Mouse (Mus musculus) layer of hippocampus, adult 6 months (tissue): ENCODE results near the gene Zp3. TPM values are rescaled to one million over a fixed set of nuclear protein-coding genes. Genes with fewer than 3 reads are reported as not detected.

Source experiments
- long read RNA-seq, 2 experiments: library from polyadenylated mRNA; unstranded; transcript quantifications; one replicate each; pipeline ENCODE4 v2.0.0; 2019 to 2020
- polyA plus RNA-seq: library from polyadenylated mRNA; unstranded; fragments of <200 nt; fragmentation: Nextera tagmentation; gene quantifications from 2 replicates; pipeline ENCODE4 v1.2.3, GENCODE M21; 2021

The Zp3 gene
- 0.18 and 0.56 TPM in 2 replicates for polyA plus RNA-seq
- long read RNA-seq, experiment 1: 0 reads
- long read RNA-seq, experiment 2: 0 reads

DNA sequence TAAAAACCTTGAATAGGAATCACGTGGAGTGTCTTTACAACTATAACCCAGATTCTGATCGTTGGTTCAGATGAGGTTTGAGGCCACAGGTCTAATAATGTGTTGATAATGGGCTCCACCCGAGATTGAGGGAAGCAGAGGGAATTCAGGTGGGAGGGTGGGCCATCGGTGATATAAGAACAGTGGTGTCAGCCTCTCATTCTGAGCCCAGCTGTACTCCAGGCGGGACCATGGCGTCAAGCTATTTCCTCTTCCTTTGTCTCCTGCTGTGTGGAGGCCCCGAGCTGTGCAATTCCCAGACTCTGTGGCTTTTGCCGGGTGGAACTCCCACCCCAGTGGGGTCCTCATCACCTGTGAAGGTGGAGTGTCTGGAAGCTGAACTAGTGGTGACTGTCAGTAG lies at the start of gene Zp3:
Gene Zp3, plus strand, starts transcription at position 196 of the 400 bp plus-strand sequence.

DNA sequence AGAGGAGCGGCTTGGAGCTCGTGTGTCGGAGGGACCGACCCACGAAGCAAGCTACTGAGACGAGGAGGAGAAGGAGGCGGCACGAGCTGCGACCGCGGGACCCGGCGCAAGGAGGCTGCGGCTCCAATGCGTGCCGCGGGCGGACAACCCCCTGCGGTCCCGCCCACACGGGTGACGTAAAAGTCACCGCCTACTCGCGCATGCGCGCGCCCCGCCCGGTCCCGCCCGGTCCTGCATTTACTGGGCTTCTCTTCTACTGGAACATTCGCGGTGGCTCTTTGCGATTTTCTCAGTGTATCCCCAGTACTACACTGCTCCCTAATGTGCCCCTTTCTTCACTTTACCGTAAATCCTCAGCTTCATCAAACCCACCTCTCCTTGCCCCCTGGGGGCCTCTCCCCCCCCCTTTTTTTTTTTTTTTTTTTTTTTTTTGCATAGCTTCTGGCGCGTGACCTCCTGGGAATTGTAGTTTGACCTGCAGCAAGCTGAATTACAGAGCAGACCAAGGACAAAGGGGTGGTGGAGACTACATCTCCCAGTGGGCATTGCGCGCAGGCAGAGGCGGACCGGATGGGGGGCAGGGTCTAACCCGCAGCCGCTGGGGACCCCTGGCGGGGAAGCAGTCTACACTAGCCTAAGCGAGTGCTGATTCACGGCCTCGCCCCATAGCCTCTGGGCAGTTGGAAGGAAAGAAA lies 45.3 kb upstream of the Zp3 start, which contains the start of gene Ywhag:
Gene Ywhag, minus strand, starts transcription at position 136 of the 695 bp plus-strand sequence.

GRCm38 (mm10) chr5:135974365-135974764 lies 5.5 kb upstream of the Zp3 start, which contains the start of gene Ssc4d:
TSS of gene Ssc4d (minus strand) at chr5:135974531.

DNA sequence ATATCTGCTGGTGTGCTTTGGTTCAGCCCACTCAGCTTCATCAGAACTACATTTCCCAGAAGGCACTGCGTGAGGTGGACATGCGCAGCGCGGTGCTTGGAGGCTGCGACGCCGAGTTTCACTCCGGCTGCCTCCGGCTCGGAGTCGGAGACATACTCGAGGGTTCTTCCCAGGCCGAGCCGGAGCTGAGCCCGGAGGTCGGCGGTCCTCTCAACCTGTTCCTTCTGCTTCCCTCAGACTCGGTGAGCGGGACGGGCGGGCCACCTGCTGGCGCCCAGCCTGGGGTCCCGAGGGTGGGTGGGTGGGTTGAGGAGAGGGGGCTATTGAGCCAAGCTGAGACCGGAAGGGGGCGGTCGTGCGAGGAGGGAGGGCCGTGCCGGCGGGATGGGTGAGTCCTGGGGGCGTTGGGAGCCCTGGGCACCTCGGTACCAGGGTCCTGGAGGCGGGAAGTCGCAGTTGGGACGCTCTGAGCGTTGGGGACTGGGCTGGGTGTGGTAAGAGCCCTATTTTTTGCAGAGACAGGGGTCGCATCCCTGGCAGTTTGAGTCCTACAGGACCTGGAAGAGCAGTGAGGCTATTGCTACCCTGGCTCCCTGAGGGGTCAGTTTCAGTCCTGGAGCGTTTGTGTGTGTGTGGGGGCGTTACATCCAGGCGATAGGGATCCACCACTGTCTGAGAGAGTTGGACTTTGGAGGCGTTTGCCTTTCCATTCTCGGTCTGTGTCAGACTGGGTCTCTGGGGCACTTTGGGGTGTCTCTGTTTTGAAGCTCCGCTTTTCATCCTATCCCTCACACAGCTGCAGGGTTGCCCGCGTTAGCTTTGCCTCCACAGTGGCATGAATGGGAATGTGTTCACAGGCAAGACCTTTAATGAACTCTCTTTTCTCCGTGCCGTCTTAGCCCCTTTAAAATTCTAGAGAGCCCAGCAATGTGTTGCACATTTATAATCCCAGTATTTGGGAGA lies 15.1 kb downstream of the Zp3 start, which contains the start of gene Dtx2:
Gene Dtx2, plus strand, starts transcription at position 76 of the 963 bp plus-strand sequence.

Other genes starting within 250 kb of the Zp3 start
- 33.8 and 35.6 TPM in 2 replicates for gene Tmem120a, start 235.7 kb upstream of the Zp3 start, polyA plus RNA-seq
- 0.55 and 0.89 TPM in 2 replicates for gene Styxl1, start 201.7 kb upstream of the Zp3 start, polyA plus RNA-seq
- gene Mdh2, start 201.6 kb upstream of the Zp3 start, polyA plus RNA-seq: 906 and 921 TPM in 2 replicates
- 16.5 and 16.8 TPM in 2 replicates for gene Srrm3, start 173.2 kb upstream of the Zp3 start, polyA plus RNA-seq
- gene Hspb1, start 92.2 kb upstream of the Zp3 start, polyA plus RNA-seq: 28.3 and 33.6 TPM in 2 replicates
- 463 and 554 TPM in 2 replicates for gene Ywhag, start 45.5 kb upstream of the Zp3 start, polyA plus RNA-seq
- 0.93 and 0.94 TPM in 2 replicates for gene Ssc4d, start 5.6 kb upstream of the Zp3 start, polyA plus RNA-seq
- gene Dtx2, start 14.7 kb downstream of the Zp3 start, polyA plus RNA-seq: 7.4 and 7.7 TPM in 2 replicates
- not detected in 2 replicates for gene Upk3b, start 58.4 kb downstream of the Zp3 start, polyA plus RNA-seq
- 0.53 and 0.93 TPM in 2 replicates for gene Upk3bl, start 74.4 kb downstream of the Zp3 start, polyA plus RNA-seq
- 1.7 and 2.0 TPM in 2 replicates for gene Rasa4, start 103.8 kb downstream of the Zp3 start, polyA plus RNA-seq
- gene Polr2j, start 136.5 kb downstream of the Zp3 start, polyA plus RNA-seq: 153 and 176 TPM in 2 replicates
- 5.6 and 6.3 TPM in 2 replicates for gene Lrwd1, start 156.0 kb downstream of the Zp3 start, polyA plus RNA-seq
- gene Alkbh4, start 156.0 kb downstream of the Zp3 start, polyA plus RNA-seq: 10.3 and 10.5 TPM in 2 replicates
- gene Orai2, start 190.6 kb downstream of the Zp3 start, polyA plus RNA-seq: 79.5 and 83.7 TPM in 2 replicates
- gene Prkrip1, start 218.9 kb downstream of the Zp3 start, polyA plus RNA-seq: 32.3 and 36.3 TPM in 2 replicates